Mouse (Mus musculus): ENCODE results near the gene Als2cr12.
"Not testable (repeated sequence)": the region's sequence is repeated elsewhere in the genome, so short reads cannot be mapped to it uniquely, and the experiment has no call there.

The Als2cr12 gene

GRCm38 (mm10) chr1:58722115-58722938, 26.5 kb upstream of the Als2cr12 start:
- in situ Hi-C loops (cut with MboI; ENCODE audit: low pct_unique_long_range_greater_than_20kb in 1 of 2, low sequenced_read_pairs in 2 of 2, unreplicated experiment in 1 of 2) = no loop called here

- in situ Hi-C loops (cut with MboI; ENCODE audit: low pct_unique_long_range_greater_than_20kb in 1 of 2, low sequenced_read_pairs in 2 of 2, unreplicated experiment in 1 of 2) = no loop called here
These were observed 25.2 kb upstream of the Als2cr12 start for GRCm38 (mm10) chr1:58720988-58721387.

- in situ Hi-C loops (cut with MboI; ENCODE audit: low pct_unique_long_range_greater_than_20kb in 1 of 2, low sequenced_read_pairs in 2 of 2, unreplicated experiment in 1 of 2) = no loop called here
These were observed 24.3 kb upstream of the Als2cr12 start for GRCm38 (mm10) chr1:58720090-58720489.

GRCm38 (mm10) chr1:58719356-58719945, 23.7 kb upstream of the Als2cr12 start:
- in situ Hi-C loops (cut with MboI; ENCODE audit: low pct_unique_long_range_greater_than_20kb in 1 of 2, low sequenced_read_pairs in 2 of 2, unreplicated experiment in 1 of 2) = no loop called here

- in situ Hi-C loops (cut with MboI; ENCODE audit: low pct_unique_long_range_greater_than_20kb in 1 of 2, low sequenced_read_pairs in 2 of 2, unreplicated experiment in 1 of 2) = no loop called here
These were observed 21.9 kb upstream of the Als2cr12 start for GRCm38 (mm10) chr1:58717589-58718270.

GRCm38 (mm10) chr1:58716883-58717220, 21.1 kb upstream of the Als2cr12 start:
- in situ Hi-C loops (cut with MboI; ENCODE audit: low pct_unique_long_range_greater_than_20kb in 1 of 2, low sequenced_read_pairs in 2 of 2, unreplicated experiment in 1 of 2) = no loop called here

GRCm38 (mm10) chr1:58716162-58716882, 20.5 kb upstream of the Als2cr12 start:
- in situ Hi-C loops (cut with MboI; ENCODE audit: low pct_unique_long_range_greater_than_20kb in 1 of 2, low sequenced_read_pairs in 2 of 2, unreplicated experiment in 1 of 2) = no loop called here

- in situ Hi-C loops (cut with MboI; ENCODE audit: low pct_unique_long_range_greater_than_20kb in 1 of 2, low sequenced_read_pairs in 2 of 2, unreplicated experiment in 1 of 2) = no loop called here
These were observed 19.7 kb upstream of the Als2cr12 start for GRCm38 (mm10) chr1:58715536-58715935.

- in situ Hi-C loops (cut with MboI; ENCODE audit: low pct_unique_long_range_greater_than_20kb in 1 of 2, low sequenced_read_pairs in 2 of 2, unreplicated experiment in 1 of 2) = no loop called here
These were observed 18.6 kb upstream of the Als2cr12 start for GRCm38 (mm10) chr1:58714361-58714760.

GRCm38 (mm10) chr1:58713893-58714231, 18.1 kb upstream of the Als2cr12 start:
- in situ Hi-C loops (cut with MboI; ENCODE audit: low pct_unique_long_range_greater_than_20kb in 1 of 2, low sequenced_read_pairs in 2 of 2, unreplicated experiment in 1 of 2) = no loop called here

- in situ Hi-C loops (cut with MboI; ENCODE audit: low pct_unique_long_range_greater_than_20kb in 1 of 2, low sequenced_read_pairs in 2 of 2, unreplicated experiment in 1 of 2) = no loop called here
These were observed 17.5 kb upstream of the Als2cr12 start for GRCm38 (mm10) chr1:58713081-58713892.

- in situ Hi-C loops (cut with MboI; ENCODE audit: low pct_unique_long_range_greater_than_20kb in 1 of 2, low sequenced_read_pairs in 2 of 2, unreplicated experiment in 1 of 2) = no loop called here
These were observed 16.6 kb upstream of the Als2cr12 start for GRCm38 (mm10) chr1:58712076-58713061.

- in situ Hi-C loops (cut with MboI; ENCODE audit: low pct_unique_long_range_greater_than_20kb in 1 of 2, low sequenced_read_pairs in 2 of 2, unreplicated experiment in 1 of 2) = no loop called here
These were observed 15.7 kb upstream of the Als2cr12 start, which contains the start of gene Cflar for GRCm38 (mm10) chr1:58711365-58712016. TSS of gene Cflar (plus strand) at chr1:58711508.

GRCm38 (mm10) chr1:58710711-58711364, 15.0 kb upstream of the Als2cr12 start:
- in situ Hi-C loops (cut with MboI; ENCODE audit: low pct_unique_long_range_greater_than_20kb in 1 of 2, low sequenced_read_pairs in 2 of 2, unreplicated experiment in 1 of 2) = no loop called here

- in situ Hi-C loops (cut with MboI; ENCODE audit: low pct_unique_long_range_greater_than_20kb in 1 of 2, low sequenced_read_pairs in 2 of 2, unreplicated experiment in 1 of 2) = not testable (repeated sequence)
These were observed 14.3 kb upstream of the Als2cr12 start for GRCm38 (mm10) chr1:58710043-58710442.

- in situ Hi-C loops (cut with MboI; ENCODE audit: low pct_unique_long_range_greater_than_20kb in 1 of 2, low sequenced_read_pairs in 2 of 2, unreplicated experiment in 1 of 2) = not testable (repeated sequence)
These were observed 4.9 kb upstream of the Als2cr12 start for GRCm38 (mm10) chr1:58700580-58701162.
